Mouse (Mus musculus) bone marrow, adult 2 months (tissue): ENCODE data around the gene Cnn2.

Experiments
- CTCF ChIP-seq: fragments of 200-500 bp; IDR thresholded peaks from 2 replicates; pipeline ENCODE4 v1.5.1; 2011; ENCODE audit warnings: low read length, control low read depth; ENCODE audit not compliant: control insufficient read depth, insufficient read depth
- POLR2A ChIP-seq: fragments of 200-500 bp; IDR thresholded peaks from 2 replicates; pipeline ENCODE4 v1.6.1; 2011; ENCODE audit warnings: low read depth, mild to moderate bottlenecking, control low read depth, low read length, borderline replicate concordance; ENCODE audit not compliant: control insufficient read depth

DNA sequence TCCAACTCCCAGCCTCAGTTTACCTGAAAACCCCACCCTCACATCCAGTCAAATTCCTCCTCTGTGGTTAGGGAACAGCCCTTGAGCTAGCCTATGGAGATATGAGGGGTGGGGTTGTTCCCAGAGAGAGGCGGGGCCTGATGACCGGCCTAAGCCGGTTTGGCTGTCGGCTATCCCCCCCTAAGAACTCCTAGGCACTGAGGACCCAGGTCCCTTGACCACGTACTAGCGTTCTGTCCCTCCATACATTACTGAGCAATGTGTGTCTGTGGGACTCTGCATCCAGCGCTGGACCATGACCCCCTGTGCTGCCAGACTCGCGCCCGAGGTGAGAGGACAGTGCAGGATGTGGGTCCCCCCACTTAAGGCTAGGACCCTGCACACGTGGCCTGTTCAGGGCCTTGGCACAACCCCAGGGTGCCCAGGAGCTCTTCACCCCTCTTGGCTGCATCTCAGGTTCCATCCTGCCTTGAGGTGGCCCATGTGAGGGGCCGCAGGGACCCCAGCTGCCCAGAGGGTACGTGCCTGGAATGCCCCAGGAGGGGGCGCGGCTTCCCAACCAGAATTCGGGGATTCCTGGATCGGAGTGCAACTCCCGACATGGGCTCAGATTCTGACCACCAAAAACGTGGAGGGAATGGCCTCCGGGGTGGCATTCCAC is 31.2 kb downstream of the Cnn2 start:
- TF ChIP-seq CTCF (no peak), POLR2A (no peak)
